Mouse (Mus musculus): ENCODE measurements around the gene BC051019. TPM values are rescaled to one million over a fixed set of nuclear protein-coding genes. Genes with fewer than 3 reads are reported as not detected.

BC051019 gene
- total RNA-seq, 4 experiments from 2014 or later, result not detected

Other genes starting within 250 kb of the BC051019 start
- under 1 TPM; 0.13 to 0.37 (median 0.15) TPM for gene Trim66, start 215.7 kb downstream of the BC051019 start, total RNA-seq (2022)
- gene Rpl27a, start 204.7 kb downstream of the BC051019 start, total RNA-seq (2022), result 100 to 1,000 TPM in 2 of 4 experiments, 10 to 100 TPM in 2; 82.2 to 125 (median 99.4) TPM
- gene St5, start 20.2 kb downstream of the BC051019 start, total RNA-seq (2022), result 10 to 100 TPM; 21.3 to 28.7 (median 22.7) TPM
- 10 to 100 TPM; 13.7 to 17.8 (median 16.3) TPM for gene Akip1, start 20.2 kb downstream of the BC051019 start, total RNA-seq (2022)
- not detected for gene Ascl3, start 7.9 kb upstream of the BC051019 start, total RNA-seq (2022)
- 10 to 100 TPM; 30.1 to 35.1 (median 31.0) TPM for gene Tmem9b, start 29.0 kb upstream of the BC051019 start, total RNA-seq (2022)
- gene Nrip3, start 58.2 kb upstream of the BC051019 start, total RNA-seq (2022), result under 1 TPM; 0.09 to 0.25 (median 0.19) TPM
- 10 to 100 TPM; 24.5 to 32.4 (median 28.6) TPM for gene Scube2, start 141.8 kb upstream of the BC051019 start, total RNA-seq (2022)
- gene Dennd5a, start 236.6 kb upstream of the BC051019 start, total RNA-seq (2022), result 100 to 1,000 TPM; 128 to 158 (median 144) TPM